Mouse (Mus musculus) forelimb bud, embryonic 11.5 days (tissue): ENCODE measurements around the gene Higd2a.
"Not testable (repeated sequence)": the region's sequence is repeated elsewhere in the genome, so short reads cannot be mapped to it uniquely, and the experiment has no call there.

Experiments used
- DNase-seq: peaks from one replicate; pipeline ENCODE4 v3.0.0-alpha.2; 2012; ENCODE audit warnings: low read depth, low spot score

Gene Higd2a

DNA sequence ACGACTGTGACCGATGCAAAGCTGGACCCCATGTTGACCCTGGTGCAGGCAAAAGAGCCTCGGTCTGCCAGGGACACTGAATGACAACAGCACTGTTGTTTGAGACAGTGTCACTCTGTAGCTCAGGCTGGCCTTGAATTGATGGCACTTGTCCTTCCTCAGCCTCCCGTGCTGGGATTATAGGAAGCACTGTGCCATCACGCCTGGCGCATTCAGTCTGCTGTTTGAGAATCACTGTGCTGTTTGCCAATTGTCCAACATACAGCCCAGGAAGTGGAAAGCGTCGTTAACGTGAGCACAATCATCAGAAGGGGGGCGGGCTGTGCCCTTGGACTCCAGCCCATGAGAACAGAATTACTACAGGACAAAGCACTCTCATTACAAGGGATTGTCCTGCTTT, 7.9 kb upstream of the Higd2a start:
- no peak for DNase-seq

- DNase-seq, result no peak
These were observed 7.1 kb upstream of the Higd2a start for GRCm38 (mm10) chr13:54582860-54583259.

GRCm38 (mm10) chr13:54585831-54586230, 4.2 kb upstream of the Higd2a start:
- no peak for DNase-seq

- no peak for DNase-seq
These were observed 502 bp upstream of the Higd2a start for GRCm38 (mm10) chr13:54589414-54589995.

DNA sequence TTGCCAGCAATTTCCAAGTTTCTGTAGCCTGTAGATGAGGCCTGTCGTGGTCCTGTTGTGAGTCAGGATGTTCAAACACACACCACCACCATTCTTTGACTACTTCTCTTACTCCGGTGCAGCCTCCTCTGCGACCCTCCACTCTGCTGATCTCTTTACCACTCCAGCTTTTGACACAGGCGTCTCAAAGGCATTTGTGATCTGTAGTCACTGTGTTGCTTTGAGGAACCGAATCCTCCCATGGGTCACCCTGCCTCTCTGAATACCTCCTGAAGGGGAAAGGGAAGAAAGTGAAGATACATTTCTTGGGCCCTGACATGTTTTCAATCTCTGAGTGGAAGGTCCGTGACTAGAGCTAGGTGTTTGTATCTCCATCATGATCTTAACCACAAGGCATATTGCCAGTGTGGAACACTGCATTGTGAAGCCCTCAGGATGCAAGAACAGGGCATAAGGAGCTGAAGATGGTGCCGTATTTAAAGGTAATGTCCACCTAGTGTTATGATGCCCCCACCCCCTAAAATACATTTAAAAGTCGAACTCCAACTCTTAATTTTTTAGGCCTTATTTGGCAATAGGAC, 1.9 kb downstream of the Higd2a start:
- DNase-seq, result no peak

DNA sequence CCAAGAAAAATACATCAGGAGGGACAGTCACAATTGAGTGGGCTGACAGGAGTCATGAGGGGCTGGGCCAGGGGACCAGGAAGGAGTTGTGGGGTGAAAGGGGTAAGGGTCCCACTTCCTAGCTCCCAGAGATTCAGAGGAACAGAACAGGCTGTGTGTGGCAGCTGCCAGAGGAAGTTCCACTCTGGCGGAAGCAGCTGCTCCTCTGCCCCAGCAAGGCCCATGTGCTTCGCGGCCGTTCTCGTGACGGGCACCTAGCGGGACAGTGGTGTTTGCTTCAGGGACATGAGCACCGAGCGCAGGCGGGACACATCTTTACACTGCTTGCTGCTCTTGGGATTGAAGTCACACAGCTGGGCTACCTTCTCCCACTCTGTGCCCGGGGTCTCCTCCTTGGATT, 3.6 kb downstream of the Higd2a start:
- DNase-seq, result no peak

- no peak for DNase-seq
These were observed 6.2 kb downstream of the Higd2a start for GRCm38 (mm10) chr13:54596107-54596690.

GRCm38 (mm10) chr13:54596870-54597269, 6.9 kb downstream of the Higd2a start:
- no peak for DNase-seq

- no peak for DNase-seq
These were observed 8.7 kb downstream of the Higd2a start for GRCm38 (mm10) chr13:54598622-54599143.

DNA sequence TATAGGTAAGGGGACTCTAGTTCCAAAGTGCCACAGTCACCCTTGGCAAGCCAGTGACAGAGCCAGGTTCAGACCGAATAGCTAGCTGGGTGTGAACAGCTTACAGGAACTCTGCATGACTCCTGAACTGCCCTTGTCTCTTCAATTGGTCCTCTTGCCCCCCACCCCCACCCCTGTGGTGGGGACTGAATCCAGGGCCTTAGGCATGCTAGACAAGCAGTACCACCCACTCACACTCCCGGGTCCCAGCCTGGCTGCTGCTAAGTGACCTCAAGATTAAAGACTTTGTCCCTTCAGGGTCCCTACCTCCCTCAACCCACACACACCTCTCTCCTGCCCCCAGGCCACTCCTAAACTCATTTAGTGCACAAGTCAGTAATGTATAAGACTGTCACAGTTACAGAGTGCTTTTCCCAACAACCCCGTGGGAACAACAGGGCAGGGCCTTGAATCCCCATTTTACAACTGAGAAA, 12.7 kb downstream of the Higd2a start:
- peak; percentile 34 for DNase-seq

GRCm38 (mm10) chr13:54603501-54603900, 13.5 kb downstream of the Higd2a start:
- DNase-seq, result no peak

DNA sequence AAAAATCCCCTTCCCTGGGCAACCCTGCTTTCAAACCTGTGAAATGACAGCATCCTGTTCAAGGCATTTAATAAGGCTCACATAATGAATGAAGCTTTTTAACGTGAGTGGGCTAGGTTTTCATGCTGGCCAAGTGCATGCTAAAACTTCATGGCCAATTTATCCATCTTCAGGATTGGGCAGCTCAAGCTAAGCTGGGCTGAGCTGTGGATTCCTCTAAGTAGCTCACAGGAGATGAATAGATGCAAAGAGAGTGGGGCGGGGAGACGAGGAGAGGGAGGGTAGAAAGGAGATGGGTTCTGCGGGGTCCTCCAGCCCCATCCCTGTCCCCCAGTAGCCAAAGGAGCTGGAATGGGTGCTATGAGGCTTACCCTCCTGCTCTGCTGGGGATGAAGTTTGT, 14.2 kb downstream of the Higd2a start:
- no peak for DNase-seq

GRCm38 (mm10) chr13:54605426-54605825, 15.4 kb downstream of the Higd2a start:
- no peak for DNase-seq

DNA sequence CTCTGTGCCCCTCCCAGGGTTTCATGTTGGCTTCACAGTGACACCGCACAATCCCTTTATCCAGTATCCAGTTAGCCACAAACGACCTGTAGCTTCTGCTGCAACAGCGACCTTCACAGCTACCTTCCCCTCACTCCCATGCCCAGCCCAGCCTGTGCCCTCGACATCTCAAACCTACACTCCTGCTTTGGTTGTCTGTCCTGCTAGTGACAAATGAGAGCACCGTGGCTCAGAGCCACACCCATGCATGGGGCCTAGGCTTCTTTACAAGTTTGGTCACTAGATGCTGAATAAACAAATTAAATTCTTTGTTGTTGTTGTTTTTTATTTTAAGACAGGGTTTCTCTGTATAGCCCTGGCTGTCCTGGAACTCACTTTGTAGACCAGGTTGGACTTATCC, 17.2 kb downstream of the Higd2a start:
- no peak for DNase-seq

- DNase-seq, result no peak
These were observed 18.0 kb downstream of the Higd2a start for GRCm38 (mm10) chr13:54608002-54608401.

DNA sequence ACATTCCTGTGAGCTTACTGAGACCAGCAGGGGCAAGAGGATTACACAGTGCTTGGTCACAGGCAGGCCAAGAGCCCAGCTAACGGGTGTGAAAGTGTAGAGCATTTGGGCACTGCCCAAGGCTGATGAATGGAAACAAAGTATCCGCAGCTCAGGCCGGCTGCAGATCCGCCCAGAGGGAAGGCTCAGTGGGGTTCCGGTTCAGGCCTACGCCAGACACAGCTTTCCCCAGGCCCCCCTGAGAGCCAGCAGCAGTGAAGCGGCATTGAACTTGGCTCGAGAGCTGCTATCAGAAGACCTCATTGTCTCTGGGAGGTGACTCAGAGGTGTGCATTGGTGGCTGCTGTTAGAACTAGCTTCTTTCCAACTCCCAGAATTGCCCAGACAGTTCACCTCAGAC, 18.7 kb downstream of the Higd2a start:
- DNase-seq, result no peak

GRCm38 (mm10) chr13:54609301-54609700, 19.3 kb downstream of the Higd2a start:
- DNase-seq, result no peak

DNA sequence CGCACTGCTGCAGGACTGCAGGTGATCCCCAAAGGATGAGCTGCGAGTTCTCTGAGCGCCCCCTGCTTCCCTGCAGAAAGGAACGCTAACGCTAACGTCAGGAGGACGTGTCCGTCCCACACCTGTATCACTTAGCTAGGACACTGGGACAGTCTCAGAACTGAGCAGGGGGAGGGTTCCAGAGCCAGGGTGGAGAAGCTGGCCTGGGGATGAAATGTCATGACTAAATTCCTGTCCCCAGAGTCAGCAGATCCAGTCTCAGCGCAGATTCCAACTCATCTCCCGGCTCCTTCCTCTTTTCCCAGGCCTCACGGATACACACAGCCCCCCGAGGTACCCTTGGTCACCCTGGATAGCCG, 20.6 kb downstream of the Higd2a start:
- no peak for DNase-seq

GRCm38 (mm10) chr13:54610972-54611754, 21.2 kb downstream of the Higd2a start, which contains the start of gene Cltb:
Cltb (minus strand) TSS chr13:54611344.
- peak; percentile 51 for DNase-seq

DNA sequence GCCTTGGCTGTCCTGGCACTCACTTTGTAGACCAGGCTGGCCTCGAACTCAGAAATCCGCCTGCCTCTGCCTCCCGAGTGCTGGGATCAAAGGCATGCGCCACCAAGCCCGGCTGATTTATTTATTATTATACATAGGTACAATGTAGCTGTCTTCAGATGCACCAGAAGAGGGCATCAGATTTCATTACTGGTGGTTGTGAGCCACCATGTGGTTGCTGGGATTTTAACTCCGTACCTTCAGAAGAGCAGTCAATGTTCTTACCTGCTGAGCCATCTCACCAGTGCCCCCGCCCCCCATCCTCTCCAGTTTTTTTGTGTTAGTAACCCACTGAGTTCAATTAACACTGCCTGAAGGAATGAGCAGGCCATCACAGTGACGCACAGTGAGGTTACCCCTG, 23.1 kb downstream of the Higd2a start:
- DNase-seq, result not testable (repeated sequence)

- no peak for DNase-seq
These were observed 26.3 kb downstream of the Higd2a start for GRCm38 (mm10) chr13:54616307-54616706.

- no peak for DNase-seq
These were observed 27.0 kb downstream of the Higd2a start for GRCm38 (mm10) chr13:54616998-54617397.
